Mouse (Mus musculus) kidney, postnatal 0 days (tissue): ENCODE data around the gene Anks1b. TPM values are rescaled to one million over a fixed set of nuclear protein-coding genes. Genes with fewer than 3 reads are reported as not detected.
A peak's percentile ranks its signal among the peaks of the same experiment; 100 is the strongest.

Experiments used
- ATAC-seq: fragments of 200-750 bp; cut with Nextera tagmentation; replicated peaks from 2 replicates; pipeline ENCODE4 v1.8.0; 2017; ENCODE audit warnings: low read depth, moderate number of reproducible peaks, moderate TSS enrichment, moderate library complexity; ENCODE audit not compliant: low FRiP score
- DNase-seq: peaks from one replicate; pipeline ENCODE4 v3.0.0-alpha.2; 2016; ENCODE audit warnings: low spot score
- H3K27ac ChIP-seq: fragments of 300-500 bp; sonication (generic); 2 replicates; pipeline ENCODE4 v1.5.1; 2014; ENCODE audit warnings: mild to moderate bottlenecking
- H3K27me3 ChIP-seq: fragments of 300-500 bp; sonication (generic); 2 replicates; pipeline ENCODE4 v1.6.1; 2014; ENCODE audit warnings: low read length, mixed read lengths; ENCODE audit not compliant: insufficient read depth
- H3K36me3 ChIP-seq: fragments of 300-500 bp; sonication (generic); 2 replicates; pipeline ENCODE4 v1.6.1; 2014; ENCODE audit warnings: low read length, mixed read lengths; ENCODE audit not compliant: insufficient read depth
- H3K4me1 ChIP-seq: fragments of 300-500 bp; sonication (generic); replicated peaks from 2 replicates; pipeline ENCODE4 v1.6.1; 2014; ENCODE audit warnings: antibody characterized with exemption, low read length, mixed read lengths; ENCODE audit not compliant: insufficient read depth
- H3K4me2 ChIP-seq: fragments of 300-500 bp; sonication (generic); 2 replicates; pipeline ENCODE4 v1.6.1; 2014; ENCODE audit warnings: mild to moderate bottlenecking, low read length, moderate library complexity, mixed read lengths
- H3K4me3 ChIP-seq: fragments of 300-500 bp; sonication (generic); replicated peaks from 2 replicates; pipeline ENCODE4 v1.5.1; 2014; ENCODE audit warnings: low read depth, low read length
- H3K9ac ChIP-seq: fragments of 300-500 bp; sonication (generic); 2 replicates; pipeline ENCODE4 v1.6.1; 2014; ENCODE audit warnings: low read depth, low read length
- H3K9me3 ChIP-seq: fragments of 300-500 bp; sonication (generic); replicated peaks from 2 replicates; pipeline ENCODE4 v1.6.1; 2016; ENCODE audit warnings: low read length, inconsistent platforms, mixed read lengths
- CTCF ChIP-seq: IDR thresholded peaks from 2 replicates; pipeline ENCODE4 v1.5.1; 2016; ENCODE audit warnings: antibody characterized with exemption, low read depth, mild to moderate bottlenecking, moderate library complexity
- WGBS: fragments of 180-500 bp; shearing (Covaris S2); extraction: QIAGEN DNeasy Blood & Tissue Kit; methylation state at CpG from one replicate; pipeline ENCODE4 v1.1.7; 2014; 5-methylcytosine and 5-hydroxymethylcytosine counted together
- polyA plus RNA-seq: library from polyadenylated mRNA; unstranded; fragments of >200 nt; fragmentation: Nextera tagmentation; extraction: Ambion mirVana; gene quantifications from 2 replicates; pipeline ENCODE4 v1.2.1, GENCODE M21; 2015

Gene Anks1b
- polyA plus RNA-seq, 1 experiment from 2014 or later: 3.1 TPM

- DNase-seq: peak; percentile 71
Measured at GRCm38 (mm10) chr10:89872501-89873145, 686 bp upstream of the Anks1b start.

GRCm38 (mm10) chr10:89874036-89874435 is 727 bp downstream of the Anks1b start:
- DNase-seq (peak; percentile 7), ATAC-seq (no peak)
- TF ChIP-seq CTCF: no peak
- no peak overlapping the region for H3K27ac ChIP-seq
- no peaks in the 10 kb centered on the region for H3K27me3 ChIP-seq
- H3K9ac ChIP-seq: no peak overlapping the region
- WGBS: 6% methylated on average over 8 of the region's 8 CpGs
- H3K36me3 ChIP-seq: no peaks in the 10 kb centered on the region
- H3K4me1 ChIP-seq: peaks cover 7% of the 10 kb centered on the region; the same call in 1 of the 2 replicates
- peak overlapping the region; percentile 52 for H3K4me3 ChIP-seq
- H3K9me3 ChIP-seq: no peaks in the 10 kb centered on the region
- peak overlapping the region; percentile 93 for H3K4me2 ChIP-seq

More at GRCm38 (mm10) chr10:89872501-89873145, 686 bp upstream of the Anks1b start:
- H3K27me3 ChIP-seq: no peaks in the 10 kb centered on the region
- H3K4me3 ChIP-seq: peak overlapping the region; percentile 52
- H3K9me3 ChIP-seq: no peaks in the 10 kb centered on the region
- peak; percentile 70 for ATAC-seq
- under 1% methylated on average over 29 of the region's 56 CpGs for WGBS
- H3K4me2 ChIP-seq: peak overlapping the region; percentile 93
- peak; percentile 46 for TF ChIP-seq CTCF
- H3K9ac ChIP-seq: peak overlapping the region; percentile 31; the same call in 1 of the 2 replicates
- H3K4me1 ChIP-seq: peaks cover 7% of the 10 kb centered on the region; the same call in 1 of the 2 replicates
- H3K36me3 ChIP-seq: no peaks in the 10 kb centered on the region
- H3K27ac ChIP-seq: no peak overlapping the region

- Histone ChIP-seq H3K4me3 (no peak overlapping the region), H3K9ac (no peak overlapping the region), H3K4me1 (no peaks in the 10 kb centered on the region), H3K36me3 (no peaks in the 10 kb centered on the region), H3K9me3 (no peaks in the 10 kb centered on the region), H3K27me3 (no peaks in the 10 kb centered on the region), H3K4me2 (no peak overlapping the region), H3K27ac (no peak overlapping the region)
- DNase-seq (no peak), ATAC-seq (no peak)
- 79% methylated on average over 8 of the region's 8 CpGs for WGBS
- no peak for TF ChIP-seq CTCF
Measured at GRCm38 (mm10) chr10:89883561-89883960, 10.3 kb downstream of the Anks1b start.

- Histone ChIP-seq H3K9me3 (no peaks in the 10 kb centered on the region), H3K4me1 (no peaks in the 10 kb centered on the region), H3K27me3 (no peaks in the 10 kb centered on the region), H3K4me2 (no peak overlapping the region), H3K4me3 (no peak overlapping the region), H3K27ac (no peak overlapping the region), H3K9ac (no peak overlapping the region), H3K36me3 (no peaks in the 10 kb centered on the region)
- TF ChIP-seq CTCF: peak; percentile 37; the same call in 1 of the 2 replicates
- WGBS: 45% methylated on average over 7 of the region's 7 CpGs
- ATAC-seq: no peak
- DNase-seq: no peak
Measured at GRCm38 (mm10) chr10:89902720-89903337, 29.5 kb downstream of the Anks1b start.

- no peak overlapping the region for H3K9ac ChIP-seq
- 84% methylated on average over 4 of the region's 4 CpGs for WGBS
Measured at GRCm38 (mm10) chr10:89911889-89912288, 38.6 kb downstream of the Anks1b start.

GRCm38 (mm10) chr10:89913174-89913573 is 39.9 kb downstream of the Anks1b start:
- no peak for TF ChIP-seq CTCF

More at GRCm38 (mm10) chr10:89911889-89912288, 38.6 kb downstream of the Anks1b start:
- DNase-seq (no peak), ATAC-seq (no peak)
- H3K4me2 ChIP-seq: no peak overlapping the region
- H3K27me3 ChIP-seq: no peaks in the 10 kb centered on the region
- no peak for TF ChIP-seq CTCF
- H3K4me3 ChIP-seq: no peak overlapping the region
- no peaks in the 10 kb centered on the region for H3K9me3 ChIP-seq
- H3K27ac ChIP-seq: no peak overlapping the region
- H3K4me1 ChIP-seq: no peaks in the 10 kb centered on the region
- no peaks in the 10 kb centered on the region for H3K36me3 ChIP-seq

More at GRCm38 (mm10) chr10:89913174-89913573, 39.9 kb downstream of the Anks1b start:
- H3K36me3 ChIP-seq: no peaks in the 10 kb centered on the region
- no peak overlapping the region for H3K9ac ChIP-seq
- DNase-seq: no peak
- no peaks in the 10 kb centered on the region for H3K9me3 ChIP-seq
- no peaks in the 10 kb centered on the region for H3K4me1 ChIP-seq
- no peak overlapping the region for H3K27ac ChIP-seq
- no peak overlapping the region for H3K4me3 ChIP-seq
- no peak for ATAC-seq
- no peaks in the 10 kb centered on the region for H3K27me3 ChIP-seq
- H3K4me2 ChIP-seq: no peak overlapping the region
